Mouse (Mus musculus): ENCODE results near the gene Slc35f2. TPM values are rescaled to one million over a fixed set of nuclear protein-coding genes. Genes with fewer than 3 reads are reported as not detected.

Slc35f2 gene
- polyA plus RNA-seq, 1 experiment from 2014 or later: 4.8 TPM

DNA sequence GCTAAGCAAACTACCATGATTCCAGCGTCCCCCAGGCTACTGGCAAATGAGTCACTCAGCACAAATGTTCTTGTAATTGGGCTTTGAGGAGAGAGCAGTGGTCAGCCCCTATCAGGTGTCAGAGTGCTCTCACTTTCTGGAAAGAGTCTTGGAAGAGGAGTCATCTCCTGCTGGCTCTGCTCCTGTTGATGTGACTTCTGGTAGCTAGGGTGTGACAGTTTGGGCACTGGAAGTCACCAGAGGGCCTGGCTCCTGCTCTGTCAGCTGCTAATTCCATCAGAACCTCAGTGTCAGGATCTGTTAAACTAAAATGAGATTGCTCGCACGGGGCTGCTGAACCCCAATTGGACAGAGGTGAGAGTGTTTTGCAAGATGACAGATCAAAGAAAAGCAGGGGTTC lies 63.7 kb downstream of the Slc35f2 start:
- Histone ChIP-seq H3K27ac (no peak overlapping the region), H3K36me3 (no peaks in the 10 kb centered on the region)
- ATAC-seq (ENCODE audit: low FRiP score, low read depth): no peak

DNA sequence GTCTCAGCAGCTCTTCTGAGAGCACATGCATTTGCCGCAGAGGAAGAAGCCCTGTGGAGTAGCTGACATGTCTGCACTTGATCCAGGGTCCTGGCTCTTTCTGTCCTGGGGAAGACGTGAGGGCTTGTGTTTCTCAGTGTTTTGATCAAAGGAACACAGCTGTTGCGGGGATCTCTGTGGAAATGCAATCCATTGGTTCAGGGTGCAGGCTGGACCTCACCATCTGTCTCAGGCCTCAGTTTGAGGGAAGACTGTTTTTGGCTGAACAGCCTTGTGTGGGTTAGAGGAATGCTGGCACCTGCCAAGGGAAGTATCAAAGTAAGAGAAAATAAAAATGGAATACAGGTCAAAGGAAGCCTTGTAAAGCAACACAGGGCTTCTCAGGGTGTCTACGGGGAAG lies 64.6 kb downstream of the Slc35f2 start:
- H3K9me3 ChIP-seq: no peaks in the 10 kb centered on the region
- no peaks in the 10 kb centered on the region for H3K27me3 ChIP-seq
- no peak overlapping the region for H3K4me3 ChIP-seq
- no peak overlapping the region for H3K4me2 ChIP-seq (replicated peaks)
- no peaks in the 10 kb centered on the region for H3K36me3 ChIP-seq
- peak; percentile 59 for ATAC-seq (ENCODE audit: low FRiP score, low read depth)
- H3K4me1 ChIP-seq: no peaks in the 10 kb centered on the region
- WGBS: 52% methylated on average over 4 of the region's 4 CpGs
- no peak overlapping the region for H3K27ac ChIP-seq
- no peak overlapping the region for H3K9ac ChIP-seq

More for the DNA sequence above, 63.7 kb downstream of the Slc35f2 start:
- Histone ChIP-seq H3K4me1 (no peaks in the 10 kb centered on the region), H3K4me2 (replicated peaks) (no peak overlapping the region), H3K27me3 (no peaks in the 10 kb centered on the region), H3K9me3 (no peaks in the 10 kb centered on the region), H3K4me3 (no peak overlapping the region), H3K9ac (no peak overlapping the region)
- 35% methylated on average over 3 of the region's 3 CpGs for WGBS

DNA sequence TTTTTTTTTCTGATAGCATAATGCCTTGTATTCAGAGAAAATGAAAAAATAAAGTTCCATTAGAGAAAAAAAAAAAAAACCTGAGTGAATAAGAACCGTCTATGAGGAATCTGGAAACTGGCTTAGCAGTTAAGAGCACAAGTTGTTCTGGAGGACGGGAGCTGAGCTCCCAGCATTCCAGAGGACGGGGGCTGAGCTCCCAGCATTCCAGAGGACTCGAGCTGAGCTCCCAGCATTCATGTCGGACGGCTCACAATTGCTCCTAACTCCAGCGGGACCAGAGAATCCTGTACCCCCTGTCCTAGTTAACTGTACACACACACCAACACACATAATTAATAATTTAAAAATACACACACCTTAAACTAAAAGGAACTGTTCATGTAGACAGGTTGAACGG lies 67.5 kb downstream of the Slc35f2 start:
- Histone ChIP-seq H3K27me3 (no peaks in the 10 kb centered on the region), H3K9ac (no peak overlapping the region), H3K27ac (no peak overlapping the region), H3K4me3 (no peak overlapping the region), H3K36me3 (no peaks in the 10 kb centered on the region), H3K9me3 (no peaks in the 10 kb centered on the region), H3K4me1 (no peaks in the 10 kb centered on the region), H3K4me2 (replicated peaks) (no peak overlapping the region)
- WGBS: 67% methylated on average over 8 of the region's 8 CpGs
- no peak for ATAC-seq (ENCODE audit: low FRiP score, low read depth)

DNA sequence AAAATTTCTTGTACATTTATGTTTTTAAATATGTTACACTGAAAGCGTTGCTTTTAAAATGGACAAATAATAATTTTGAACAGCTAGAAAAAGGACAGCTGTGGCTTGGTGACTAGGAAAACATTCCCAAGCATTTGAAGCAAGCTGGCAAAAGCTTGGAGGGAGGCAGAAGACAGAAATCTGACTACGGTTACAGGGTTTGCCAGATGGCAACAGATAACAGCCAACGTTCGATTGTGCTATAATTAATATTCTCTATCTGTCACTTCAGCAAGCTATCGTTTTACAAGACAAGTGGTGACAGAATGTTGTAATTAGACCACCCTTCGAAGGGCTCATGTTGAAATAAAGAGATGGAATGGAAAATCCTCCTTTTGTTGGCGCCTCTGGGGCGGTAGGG lies 77.2 kb downstream of the Slc35f2 start:
- no peaks in the 10 kb centered on the region for H3K4me1 ChIP-seq
- H3K36me3 ChIP-seq: no peaks in the 10 kb centered on the region
- H3K27ac ChIP-seq: no peak overlapping the region; the same call in 1 of the 2 replicates
- no peak for ATAC-seq (ENCODE audit: low FRiP score, low read depth)
- H3K27me3 ChIP-seq: no peaks in the 10 kb centered on the region
- no peak overlapping the region for H3K4me3 ChIP-seq
- H3K4me2 ChIP-seq (replicated peaks): no peak overlapping the region
- no peak overlapping the region for H3K9ac ChIP-seq
- H3K9me3 ChIP-seq: no peaks in the 10 kb centered on the region
- WGBS: 72% methylated on average over 8 of the region's 8 CpGs

DNA sequence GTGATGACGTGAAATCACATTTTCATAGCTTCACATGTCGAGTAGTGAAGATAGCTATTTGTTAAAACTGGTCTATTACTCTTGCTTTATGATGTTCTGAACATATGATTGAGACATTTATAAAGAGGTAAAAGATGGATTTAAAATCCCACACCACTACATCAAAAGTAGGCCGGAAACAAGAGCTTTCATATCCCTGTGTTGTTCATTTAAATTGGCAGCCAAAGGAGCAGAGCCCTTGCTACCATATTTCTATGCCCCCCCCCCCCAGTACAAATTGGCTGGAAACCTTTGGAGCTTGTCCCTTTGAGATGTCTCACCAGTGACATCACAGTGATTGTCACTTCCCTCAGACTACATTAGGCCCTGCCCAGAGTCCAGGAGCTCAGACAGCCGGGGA lies 78.5 kb downstream of the Slc35f2 start, which contains the start of gene Sln:
TSS of gene Sln (plus strand) at position 301 of the 400 bp plus-strand sequence.
- H3K9me3 ChIP-seq: no peaks in the 10 kb centered on the region
- no peak within 1 kb of the TSS for H3K27ac ChIP-seq
- no peaks in the 10 kb centered on the region for H3K36me3 ChIP-seq
- no peaks in the 10 kb centered on the region for H3K27me3 ChIP-seq
- WGBS: 82% methylated on average over 4 of the region's 4 CpGs
- no peak within 1 kb of the TSS for H3K9ac ChIP-seq
- H3K4me2 ChIP-seq (replicated peaks): no peak within 1 kb of the TSS
- ATAC-seq (ENCODE audit: low FRiP score, low read depth): no peak
- H3K4me1 ChIP-seq: no peaks in the 10 kb centered on the region
- no peak within 1 kb of the TSS for H3K4me3 ChIP-seq

DNA sequence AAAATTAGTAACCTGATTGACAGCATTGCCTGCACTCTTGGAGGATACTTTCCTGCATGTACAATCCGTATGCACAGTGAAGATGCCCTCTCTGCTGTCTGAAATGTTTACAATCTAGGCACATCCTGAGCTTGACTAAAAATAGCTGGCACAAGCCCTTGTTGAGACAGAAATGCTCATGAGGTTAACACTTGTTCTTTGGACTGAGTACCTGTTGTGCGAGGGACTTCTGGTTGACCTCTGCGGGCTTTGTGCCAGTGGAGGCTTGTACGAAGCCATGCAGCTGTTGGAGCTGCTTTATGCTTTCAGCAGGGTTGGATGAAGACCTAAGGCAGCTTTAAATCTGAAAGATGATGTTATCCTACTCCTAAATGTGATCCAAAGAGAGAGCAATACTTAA lies 80.8 kb downstream of the Slc35f2 start:
- WGBS: 79% methylated on average over 4 of the region's 4 CpGs
- Histone ChIP-seq H3K4me3 (no peak overlapping the region), H3K9me3 (no peaks in the 10 kb centered on the region)

DNA sequence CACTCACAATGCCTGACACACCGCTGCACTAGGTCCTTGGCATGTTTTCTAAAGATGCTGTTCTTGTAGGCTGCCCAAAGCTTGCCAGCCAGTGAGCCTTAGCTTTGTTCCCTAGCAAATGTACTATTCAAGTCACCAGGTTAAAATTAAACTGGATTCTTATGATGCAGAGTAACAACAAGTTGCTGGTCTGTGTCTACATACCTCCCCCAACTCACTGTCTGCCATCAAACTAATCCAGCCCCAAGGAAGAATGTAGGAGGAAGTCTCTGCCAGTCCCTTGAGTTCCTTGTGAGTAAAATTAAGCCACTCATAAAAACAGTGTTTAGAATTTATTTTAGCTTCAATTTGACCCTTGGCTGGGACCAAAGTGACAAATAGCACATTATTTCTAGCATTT lies 82.3 kb downstream of the Slc35f2 start:
- Histone ChIP-seq H3K9me3 (no peaks in the 10 kb centered on the region), H3K36me3 (no peaks in the 10 kb centered on the region), H3K27ac (no peak overlapping the region), H3K4me2 (replicated peaks) (no peak overlapping the region), H3K27me3 (no peaks in the 10 kb centered on the region), H3K4me1 (no peaks in the 10 kb centered on the region), H3K4me3 (no peak overlapping the region), H3K9ac (no peak overlapping the region)
- no peak for ATAC-seq (ENCODE audit: low FRiP score, low read depth)
- 74% methylated on average over 1 of the region's 1 CpGs for WGBS

More for the DNA sequence above, 80.8 kb downstream of the Slc35f2 start:
- H3K27me3 ChIP-seq: no peaks in the 10 kb centered on the region
- H3K9ac ChIP-seq: no peak overlapping the region
- H3K36me3 ChIP-seq: no peaks in the 10 kb centered on the region
- H3K27ac ChIP-seq: no peak overlapping the region
- ATAC-seq (ENCODE audit: low FRiP score, low read depth): no peak
- H3K4me1 ChIP-seq: no peaks in the 10 kb centered on the region
- no peak overlapping the region for H3K4me2 ChIP-seq (replicated peaks)

DNA sequence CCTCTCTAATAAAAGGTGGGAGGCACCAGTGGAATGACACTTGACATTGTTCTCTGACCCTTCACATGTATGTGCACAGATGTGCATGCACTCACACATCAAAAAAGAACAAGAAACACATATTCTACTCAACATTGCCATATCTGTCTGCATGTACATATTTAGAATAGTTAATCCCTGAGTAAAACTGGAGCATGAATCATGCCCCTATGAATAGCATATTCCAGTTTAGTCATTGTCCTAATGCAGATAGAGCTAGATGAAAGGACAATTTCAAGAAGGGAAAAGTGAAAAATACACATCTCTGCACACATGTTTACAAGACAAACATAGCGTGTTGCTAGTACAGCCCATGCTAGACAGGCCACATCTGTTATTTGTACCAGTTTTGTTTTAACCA lies 83.2 kb downstream of the Slc35f2 start:
- Histone ChIP-seq H3K36me3 (no peaks in the 10 kb centered on the region), H3K9ac (no peak overlapping the region), H3K4me3 (no peak overlapping the region), H3K4me2 (replicated peaks) (no peak overlapping the region), H3K9me3 (no peaks in the 10 kb centered on the region), H3K4me1 (no peaks in the 10 kb centered on the region), H3K27me3 (no peaks in the 10 kb centered on the region), H3K27ac (no peak overlapping the region)
- ATAC-seq (ENCODE audit: low FRiP score, low read depth): no peak
- WGBS: 86% methylated on average over 1 of the region's 1 CpGs

DNA sequence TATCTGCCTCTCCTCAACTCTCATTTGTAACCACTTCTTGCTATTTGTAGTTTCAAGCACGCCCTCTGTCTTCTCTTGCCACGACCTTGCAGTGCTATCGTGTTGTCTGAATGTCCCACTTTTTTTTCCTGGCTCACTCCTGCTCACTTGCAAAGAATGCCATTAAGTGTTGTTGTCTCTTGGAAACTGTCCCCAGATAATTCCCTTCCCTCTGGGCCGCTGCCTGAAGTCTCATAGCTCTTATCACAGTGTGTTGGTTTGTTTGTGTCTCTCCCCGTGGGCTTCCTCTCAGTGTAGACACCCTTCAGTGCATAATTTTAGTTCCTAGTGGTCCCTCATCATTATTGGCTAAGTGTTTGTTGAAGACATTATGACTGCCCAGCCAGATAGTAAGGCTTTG lies 86.5 kb downstream of the Slc35f2 start:
- Histone ChIP-seq H3K4me2 (replicated peaks) (no peak overlapping the region), H3K9ac (no peak overlapping the region), H3K4me3 (no peak overlapping the region), H3K36me3 (no peaks in the 10 kb centered on the region), H3K9me3 (no peaks in the 10 kb centered on the region), H3K4me1 (no peaks in the 10 kb centered on the region), H3K27me3 (no peaks in the 10 kb centered on the region), H3K27ac (no peak overlapping the region)
- WGBS: 83% methylated on average over 5 of the region's 5 CpGs
- ATAC-seq (ENCODE audit: low FRiP score, low read depth): no peak

Other genes with a start within 250 kb of the Slc35f2 start
- gene Atm, start 234.8 kb upstream of the Slc35f2 start, polyA plus RNA-seq (2015; fragmentation: Nextera tagmentation; extraction: Ambion mirVana): 16.4 and 18.9 TPM in 2 replicates
- gene Npat, start 234.5 kb upstream of the Slc35f2 start, polyA plus RNA-seq (2015; fragmentation: Nextera tagmentation; extraction: Ambion mirVana): 21.0 and 22.1 TPM in 2 replicates
- 120 and 125 TPM in 2 replicates for gene Acat1, start 161.2 kb upstream of the Slc35f2 start, polyA plus RNA-seq (2015; fragmentation: Nextera tagmentation; extraction: Ambion mirVana)
- gene Cul5, start 101.5 kb upstream of the Slc35f2 start, polyA plus RNA-seq (2015; fragmentation: Nextera tagmentation; extraction: Ambion mirVana): 35.6 and 35.9 TPM in 2 replicates
- 0.50 and 0.69 TPM in 2 replicates for gene Rab39, start 65.3 kb upstream of the Slc35f2 start, polyA plus RNA-seq (2015; fragmentation: Nextera tagmentation; extraction: Ambion mirVana)
- gene Sln, start 78.6 kb downstream of the Slc35f2 start, polyA plus RNA-seq (2015; fragmentation: Nextera tagmentation; extraction: Ambion mirVana): 47.6 and 53.5 TPM in 2 replicates
- 0.46 and 0.56 TPM in 2 replicates for gene Elmod1, start 203.8 kb downstream of the Slc35f2 start, polyA plus RNA-seq (2015; fragmentation: Nextera tagmentation; extraction: Ambion mirVana)